Mouse (Mus musculus) CH12.LX (cell line): ENCODE measurements around the gene Adamtsl4. TPM values are rescaled to one million over a fixed set of nuclear protein-coding genes. Genes with fewer than 3 reads are reported as not detected.

Experiments
- DNase-seq: peaks from one replicate; pipeline ENCODE4 v3.0.0-alpha.2; 2013; ENCODE audit errors: extremely low read depth
- H3K27ac ChIP-seq: 2 replicates; pipeline ENCODE4 v1.5.1; 2012; ENCODE audit warnings: low read depth, mild to moderate bottlenecking, control low read depth, moderate library complexity; ENCODE audit not compliant: insufficient read depth
- H3K27me3 ChIP-seq: replicated peaks from 2 replicates; pipeline ENCODE3; 2012; ENCODE audit warnings: inconsistent platforms
- H3K36me3 ChIP-seq, 2 experiments: replicated peaks in 1 of 2; 2 replicates each; pipeline versions ENCODE3 to v1.6.1; 2012; ENCODE audit warnings: inconsistent platforms in 1 of 2, low read length in 1 of 2, mild to moderate bottlenecking in 1 of 2, mixed read lengths in 1 of 2, moderate library complexity in 1 of 2; ENCODE audit not compliant: control insufficient read depth in 1 of 2, insufficient read depth in 1 of 2
- H3K4me1 ChIP-seq, 2 experiments: 2 replicates each; pipeline ENCODE4 v1.6.1; 2012; ENCODE audit warnings: inconsistent platforms in 1 of 2, moderate library complexity in 1 of 2; ENCODE audit not compliant: insufficient read depth in 2 of 2, control insufficient read depth in 1 of 2
- H3K4me2 ChIP-seq: 2 replicates; pipeline ENCODE4 v1.6.1; 2012; ENCODE audit warnings: low read depth, mild to moderate bottlenecking, control low read depth; ENCODE audit not compliant: poor library complexity, insufficient read depth, severe bottlenecking
- H3K4me3 ChIP-seq, 3 experiments: fragments of 150-350 bp in 1 of 3; sonication (generic) in 1 of 3; replicated peaks in 1 of 3; 2 replicates each; pipeline versions ENCODE3 to v1.5.1; 2011 to 2012; ENCODE audit warnings: low read depth in 2 of 3, low read length in 2 of 3, mild to moderate bottlenecking in 2 of 3, moderate library complexity in 2 of 3, control low read depth in 1 of 3, improper control_type of control experiment in 1 of 3, inconsistent platforms in 1 of 3, mixed read lengths in 1 of 3; ENCODE audit not compliant: poor library complexity in 1 of 3
- H3K79me2 ChIP-seq: replicated peaks from 2 replicates; pipeline ENCODE4 v1.6.1; 2012; ENCODE audit warnings: mild to moderate bottlenecking, moderate library complexity; ENCODE audit not compliant: control insufficient read depth, poor library complexity, insufficient read depth, severe bottlenecking; ENCODE audit errors: extremely low read depth
- H3K9ac ChIP-seq: 2 replicates; pipeline ENCODE4 v1.6.1; 2012; ENCODE audit warnings: low read depth, mild to moderate bottlenecking, control low read depth, moderate library complexity; ENCODE audit not compliant: insufficient read depth
- H3K9me3 ChIP-seq: replicated peaks from 2 replicates; pipeline ENCODE3; 2012; ENCODE audit warnings: low read length, inconsistent platforms, mixed read lengths
- BHLHE40 ChIP-seq: IDR thresholded peaks from 2 replicates; pipeline ENCODE4 v1.6.1; 2011; ENCODE audit warnings: mild to moderate bottlenecking, low read depth, low read length, improper control_type of control experiment
- CHD1 ChIP-seq: IDR thresholded peaks from 2 replicates; pipeline ENCODE4 v1.6.1; 2012; ENCODE audit warnings: low read depth, low read length, improper control_type of control experiment, inconsistent platforms
- CHD2 ChIP-seq: IDR thresholded peaks from 2 replicates; pipeline ENCODE4 v1.6.1; 2011; ENCODE audit warnings: low read length, improper control_type of control experiment
- CTCF ChIP-seq, 2 experiments: IDR thresholded peaks in 1 of 2; conservative IDR thresholded peaks in 1 of 2; 2 replicates each; pipeline ENCODE4 v1.5.1; 2011 to 2012; ENCODE audit warnings: low read depth in 2 of 2, low read length in 2 of 2, improper control_type of control experiment in 1 of 2, inconsistent platforms in 1 of 2, mild to moderate bottlenecking in 1 of 2, moderate library complexity in 1 of 2
- EP300 ChIP-seq: IDR thresholded peaks from 2 replicates; pipeline ENCODE4 v1.6.1; 2011; ENCODE audit warnings: low read length, improper control_type of control experiment
- ETS1 ChIP-seq: conservative IDR thresholded peaks from 2 replicates; pipeline ENCODE4 v1.6.1; 2012; ENCODE audit warnings: low read depth, mild to moderate bottlenecking, inconsistent platforms, low read length, improper control_type of control experiment, moderate library complexity
- GABPA ChIP-seq: IDR thresholded peaks from 2 replicates; pipeline ENCODE4 v1.6.1; 2012; ENCODE audit warnings: low read depth, low read length, improper control_type of control experiment, inconsistent platforms; ENCODE audit not compliant: insufficient replicate concordance
- HCFC1 ChIP-seq: IDR thresholded peaks from 2 replicates; pipeline ENCODE4 v1.6.1; 2012; ENCODE audit warnings: low read depth, mild to moderate bottlenecking, inconsistent platforms, low read length, improper control_type of control experiment
- IRF4 ChIP-seq: IDR thresholded peaks from 2 replicates; pipeline ENCODE4 v1.6.1; 2014; ENCODE audit warnings: low read depth, mild to moderate bottlenecking, inconsistent platforms, low read length, improper control_type of control experiment
- JUN ChIP-seq: IDR thresholded peaks from 2 replicates; pipeline ENCODE4 v1.6.1; 2011; ENCODE audit warnings: low read depth, mild to moderate bottlenecking, low read length, improper control_type of control experiment, moderate library complexity; ENCODE audit not compliant: insufficient read depth
- KAT2A ChIP-seq: IDR thresholded peaks from 2 replicates; pipeline ENCODE4 v1.6.1; 2012; ENCODE audit warnings: low read length, improper control_type of control experiment, inconsistent platforms; ENCODE audit not compliant: insufficient replicate concordance
- MAFK ChIP-seq: IDR thresholded peaks from 2 replicates; pipeline ENCODE4 v1.6.1; 2011; ENCODE audit warnings: low read length, improper control_type of control experiment; ENCODE audit not compliant: insufficient replicate concordance
- MAX ChIP-seq: IDR thresholded peaks from 2 replicates; pipeline ENCODE4 v1.6.1; 2011; ENCODE audit warnings: low read length, improper control_type of control experiment
- MEF2A ChIP-seq: IDR thresholded peaks from 2 replicates; pipeline ENCODE4 v1.6.1; 2014; ENCODE audit warnings: low read depth, mild to moderate bottlenecking, inconsistent platforms, low read length, improper control_type of control experiment, borderline replicate concordance
- NELFE ChIP-seq: IDR thresholded peaks from 2 replicates; pipeline ENCODE4 v1.6.1; 2011; ENCODE audit warnings: low read depth, low read length, improper control_type of control experiment
- NRF1 ChIP-seq: IDR thresholded peaks from 2 replicates; pipeline ENCODE4 v1.6.1; 2014; ENCODE audit warnings: low read depth, mild to moderate bottlenecking, inconsistent platforms, low read length, improper control_type of control experiment, moderate library complexity
- PAX5 ChIP-seq: IDR thresholded peaks from 2 replicates; pipeline ENCODE4 v1.6.1; 2012; ENCODE audit warnings: low read length, inconsistent platforms, mixed read lengths
- POLR2A ChIP-seq: IDR thresholded peaks from 2 replicates; pipeline ENCODE4 v1.6.1; 2011; ENCODE audit warnings: low read depth, mild to moderate bottlenecking, improper control_type of control experiment, low read length
- RAD21 ChIP-seq: IDR thresholded peaks from 2 replicates; pipeline ENCODE4 v1.6.1; 2011; ENCODE audit warnings: low read depth, mild to moderate bottlenecking, low read length, improper control_type of control experiment, moderate library complexity
- RCOR1 ChIP-seq: conservative IDR thresholded peaks from 2 replicates; pipeline ENCODE4 v1.6.1; 2012; ENCODE audit warnings: low read depth, mild to moderate bottlenecking, inconsistent platforms, low read length, improper control_type of control experiment
- SIN3A ChIP-seq: IDR thresholded peaks from 2 replicates; pipeline ENCODE4 v1.6.1; 2012; ENCODE audit warnings: low read length, improper control_type of control experiment, inconsistent platforms
- SMC3 ChIP-seq: IDR thresholded peaks from 2 replicates; pipeline ENCODE4 v1.6.1; 2011; ENCODE audit warnings: low read depth, low read length, improper control_type of control experiment
- UBTF ChIP-seq: IDR thresholded peaks from 2 replicates; pipeline ENCODE4 v1.6.1; 2012; ENCODE audit warnings: low read depth, mild to moderate bottlenecking, inconsistent platforms, low read length, improper control_type of control experiment, moderate library complexity
- USF1 ChIP-seq: IDR thresholded peaks from 2 replicates; pipeline ENCODE4 v1.6.1; 2014; ENCODE audit warnings: low read depth, mild to moderate bottlenecking, inconsistent platforms, low read length, improper control_type of control experiment
- USF2 ChIP-seq: conservative IDR thresholded peaks from 2 replicates; pipeline ENCODE4 v1.6.1; 2011; ENCODE audit warnings: low read depth, low read length, improper control_type of control experiment
- ZC3H11A ChIP-seq: IDR thresholded peaks from 2 replicates; pipeline ENCODE4 v1.6.1; 2012; ENCODE audit warnings: low read depth, mild to moderate bottlenecking, inconsistent platforms, low read length, improper control_type of control experiment
- ZKSCAN1 ChIP-seq: IDR thresholded peaks from 2 replicates; pipeline ENCODE4 v1.6.1; 2012; ENCODE audit warnings: low read depth, inconsistent platforms, low read length, improper control_type of control experiment, borderline replicate concordance
- ZMIZ1 ChIP-seq: IDR thresholded peaks from 2 replicates; pipeline ENCODE4 v1.6.1; 2012; ENCODE audit warnings: low read depth, mild to moderate bottlenecking, inconsistent platforms, low read length, improper control_type of control experiment
- ZNF384 ChIP-seq: IDR thresholded peaks from 2 replicates; pipeline ENCODE4 v1.6.1; 2012; ENCODE audit warnings: low read depth, low read length, improper control_type of control experiment, inconsistent platforms
- dilution Hi-C: fragments of 300-500 bp; cut with MboI; formaldehyde crosslinking; loops from 2 replicates; pipeline ENCODE4 v1.14.3; 2020; ENCODE audit warnings: low sequenced_read_pairs; ENCODE audit not compliant: extremely low pct_unique_long_range_greater_than_20kb, extremely low pct_ligation_motif_present
- in situ Hi-C: fragments of 300-500 bp; cut with MboI; formaldehyde crosslinking; loops from 3 replicates; pipeline ENCODE4 v1.14.3; 2019; ENCODE audit warnings: low sequenced_read_pairs, low pct_ligation_motif_present, low pct_unique_long_range_greater_than_20kb, mixed read lengths
- polyA plus RNA-seq: library from polyadenylated mRNA; unstranded; fragments of >175 nt; gene quantifications from 2 replicates; pipeline ENCODE4 v1.2.1, GENCODE M21; 2012; ENCODE audit warnings: low read depth; ENCODE audit not compliant: insufficient read length
- total RNA-seq, 2 experiments: library from RNA; depleted of rRNA; stranded (reverse); fragments of 300-350 nt in 1 of 2; fragments of >200 nt in 1 of 2; gene quantifications; 2 replicates each; pipeline ENCODE4 v1.2.3; 2012 to 2014

Adamtsl4 gene
- total and polyA plus RNA-seq, 3 experiments = 0.10 to 0.85 TPM; not detected in 1

DNA sequence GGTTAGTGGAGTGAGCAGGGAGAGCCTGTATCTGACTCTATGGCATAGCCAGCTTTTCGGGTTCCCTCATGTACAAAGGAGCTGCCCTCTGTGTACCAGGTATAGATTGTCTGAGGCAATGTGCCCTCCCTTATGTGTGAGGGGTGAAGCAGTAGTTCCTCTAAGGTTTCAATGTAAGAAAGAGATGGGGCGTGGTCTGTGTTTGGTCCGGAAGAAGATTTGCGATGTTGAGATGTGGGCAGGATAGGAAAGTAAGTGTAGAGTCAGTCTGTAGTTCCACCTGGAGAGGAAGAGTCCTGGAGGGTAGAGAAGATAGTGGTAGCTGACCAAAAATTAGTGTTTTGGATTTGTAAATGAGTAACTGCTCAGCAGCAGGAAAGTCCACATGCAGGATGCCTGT lies 21.3 kb upstream of the Adamtsl4 start:
- Histone ChIP-seq H3K36me3 (no peaks in the 10 kb centered on the region), H3K4me1 (peaks cover 9 to 22% of the 10 kb centered on the region in 2 experiments; a peak in 3 of 4 replicates), H3K9ac (no peak overlapping the region), H3K79me2 (no peaks in the 10 kb centered on the region), H3K4me3 (no peak overlapping the region), H3K27me3 (no peaks in the 10 kb centered on the region), H3K9me3 (peaks cover 4% of the 10 kb centered on the region), H3K4me2 (no peak overlapping the region), H3K27ac (no peak overlapping the region)
- no peak for DNase-seq
- in situ Hi-C loops = no loop called here
- dilution Hi-C loops = no loop called here
- TF ChIP-seq CHD2 = no peak
- no peak for TF ChIP-seq HCFC1
- TF ChIP-seq CTCF (conservative IDR thresholded peaks at IDR 0.05 in 1 of 2, IDR thresholded peaks at IDR 0.05 in 1 of 2; ENCODE audit: low read depth in 2 of 2, low read length in 2 of 2) = no peak
- no peak for TF ChIP-seq RCOR1
- TF ChIP-seq ZNF384 = no peak
- TF ChIP-seq JUN = no peak
- TF ChIP-seq USF1 = no peak
- TF ChIP-seq BHLHE40 = no peak
- TF ChIP-seq CHD1 = no peak
- no peak for TF ChIP-seq NELFE
- no peak for TF ChIP-seq EP300
- no peak for TF ChIP-seq KAT2A
- TF ChIP-seq ZKSCAN1 = no peak
- TF ChIP-seq UBTF = no peak
- no peak for TF ChIP-seq SMC3
- TF ChIP-seq NRF1 = no peak
- TF ChIP-seq ZC3H11A = no peak
- no peak for TF ChIP-seq MAFK
- TF ChIP-seq RAD21 = no peak

DNA sequence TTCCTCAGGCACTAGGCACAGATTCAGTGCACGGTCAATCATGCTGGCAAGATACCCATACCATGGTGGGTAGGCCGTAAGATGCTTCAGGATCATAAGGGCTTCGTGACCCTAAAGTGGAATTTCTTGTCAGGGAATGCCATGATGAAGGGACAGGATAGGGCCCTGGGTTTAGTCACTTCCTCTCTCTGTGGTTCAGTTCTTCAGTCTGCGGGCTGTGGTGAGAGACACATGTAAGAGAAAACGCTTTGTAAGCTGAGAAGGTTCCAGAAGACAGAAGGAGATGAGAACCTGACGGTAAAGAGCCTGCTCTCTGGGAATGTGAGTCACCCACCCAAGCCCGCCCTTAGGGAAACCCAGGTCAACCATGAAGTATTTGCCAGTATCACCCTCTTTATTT lies 19.8 kb upstream of the Adamtsl4 start:
- peak; percentile 41 for DNase-seq
- no peaks in the 10 kb centered on the region for H3K36me3 ChIP-seq
- H3K4me2 ChIP-seq = no peak overlapping the region
- TF ChIP-seq JUN (no peak), CHD1 (no peak), NRF1 (no peak), SMC3 (no peak), USF2 (no peak), ZMIZ1 (no peak), ETS1 (no peak), MEF2A (no peak), IRF4 (no peak), MAX (no peak), POLR2A (no peak), NELFE (no peak), GABPA (no peak), PAX5 (no peak), SIN3A (no peak)
- H3K4me3 ChIP-seq = no peak overlapping the region
- peaks cover 9 to 22% of the 10 kb centered on the region in 2 experiments; a peak in 3 of 4 replicates for H3K4me1 ChIP-seq
- no peaks in the 10 kb centered on the region for H3K79me2 ChIP-seq
- dilution Hi-C loops (no loop called here), in situ Hi-C loops (no loop called here)
- H3K9me3 ChIP-seq = no peaks in the 10 kb centered on the region
- H3K27ac ChIP-seq = no peak overlapping the region
- H3K9ac ChIP-seq = no peak overlapping the region
- H3K27me3 ChIP-seq = no peaks in the 10 kb centered on the region
